Mouse (Mus musculus) left cerebral cortex, postnatal 10 days (tissue): ENCODE data around the gene Ccdc70. TPM values are rescaled to one million over a fixed set of nuclear protein-coding genes. Genes with fewer than 3 reads are reported as not detected.

Source experiments
- DNase-seq, 2 experiments: peaks; one replicate each; pipeline ENCODE4 v3.0.0; 2021 to 2022; ENCODE audit warnings: low spot score in 2 of 2, mixed read lengths in 1 of 2; ENCODE audit errors: extremely low spot score in 1 of 2
- intact Hi-C: fragments of 180-260 bp; cut with DNase I; formaldehyde crosslinking; loops from one replicate; pipeline ENCODE4 v1.15.1; 2025
- total RNA-seq, 2 experiments: library from RNA; stranded (reverse); gene quantifications; 2 replicates each; pipeline ENCODE4 v1.2.3; 2021

The Ccdc70 gene
- total RNA-seq, 2 experiments from 2014 or later: not detected

DNA sequence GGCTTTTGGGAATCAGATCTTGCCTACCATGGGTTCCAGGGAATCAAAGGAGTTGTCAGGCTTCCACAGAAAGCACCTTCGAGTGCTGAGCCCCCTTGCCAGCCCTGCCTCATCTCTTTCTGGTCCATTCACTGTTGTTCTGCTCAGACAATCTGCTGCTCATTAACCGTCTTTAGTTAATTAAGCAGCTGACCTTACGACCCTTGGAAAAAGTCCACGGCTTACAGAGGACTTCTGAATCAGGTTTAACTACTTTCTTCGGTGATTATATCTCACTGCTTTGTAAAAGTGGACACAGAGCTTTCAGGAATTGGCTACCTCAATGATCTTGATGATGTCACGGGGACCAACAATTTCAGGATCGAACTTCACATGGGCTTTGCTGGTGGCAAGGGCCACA, 48.2 kb downstream of the Ccdc70 start:
- no peak for DNase-seq
- intact Hi-C loops: no loop called here

DNA sequence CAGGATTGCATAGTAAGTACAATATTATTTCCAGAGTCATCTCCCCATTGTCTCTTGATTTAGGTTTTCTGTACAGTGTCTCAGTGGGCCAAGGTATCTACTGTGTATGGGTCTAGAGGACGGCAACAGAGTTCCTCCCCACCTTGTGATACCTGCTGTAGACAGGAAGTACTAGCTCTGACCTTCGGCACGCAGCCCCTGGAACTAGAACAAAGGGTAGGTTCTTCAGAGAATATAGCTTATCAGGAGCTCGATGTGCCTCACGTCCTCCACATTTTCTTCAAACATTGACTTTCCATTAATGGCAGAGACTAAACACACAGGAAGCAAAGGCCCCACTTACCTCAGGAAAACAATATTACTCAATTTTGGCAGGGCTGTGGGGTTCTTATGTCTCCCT, 49.9 kb downstream of the Ccdc70 start:
- intact Hi-C loops: no loop called here
- DNase-seq: no peak

DNA sequence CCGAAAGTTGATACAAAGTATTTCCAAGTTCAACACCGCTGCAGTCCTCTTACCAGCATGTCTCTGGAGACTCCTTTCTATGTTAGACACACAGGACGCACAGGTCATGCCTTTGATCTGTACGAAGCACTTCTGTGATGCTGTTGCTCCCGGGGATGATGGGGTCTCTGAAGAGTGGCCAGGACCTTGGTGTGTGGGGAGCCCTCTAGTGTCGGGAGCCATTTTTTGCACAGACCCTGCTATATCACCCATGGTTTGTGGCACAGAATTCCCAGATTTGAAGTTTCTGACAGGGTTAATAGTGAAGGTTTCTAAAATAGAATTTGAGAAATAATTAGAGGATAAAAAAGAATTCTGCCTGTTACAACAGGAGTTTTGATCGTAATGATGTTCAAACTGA, 52.7 kb downstream of the Ccdc70 start:
- intact Hi-C loops: no loop called here
- no peak for DNase-seq

Other genes with a start within 250 kb of the Ccdc70 start
- gene Defa24, start 235.3 kb upstream of the Ccdc70 start, total RNA-seq: not detected
- not detected for gene Defb50, start 146.2 kb upstream of the Ccdc70 start, total RNA-seq
- not detected for gene Defb2, start 129.8 kb upstream of the Ccdc70 start, total RNA-seq
- gene Defb10, start 110.9 kb upstream of the Ccdc70 start, total RNA-seq: not detected
- gene Defb9, start 84.4 kb upstream of the Ccdc70 start, total RNA-seq: not detected
- gene Defb11, start 63.4 kb upstream of the Ccdc70 start, total RNA-seq: not detected
- not detected for gene Defb15, start 37.1 kb upstream of the Ccdc70 start, total RNA-seq
- gene Defb35, start 31.4 kb upstream of the Ccdc70 start, total RNA-seq: not detected
- gene Defb13, start 23.0 kb upstream of the Ccdc70 start, total RNA-seq: not detected
- gene Fam90a1a, start 11.1 kb upstream of the Ccdc70 start, total RNA-seq: not detected
- 1 to 10 TPM; 2.6 to 3.1 TPM for gene Atp7b, start 90.5 kb downstream of the Ccdc70 start, total RNA-seq
- 10 to 100 TPM; 27.1 to 30.1 TPM for gene Alg11, start 90.9 kb downstream of the Ccdc70 start, total RNA-seq
- under 1 TPM in 1 of 2 experiments, not detected in 1; 0.66 TPM for gene Nek5, start 155.3 kb downstream of the Ccdc70 start, total RNA-seq
- gene Nek3, start 196.7 kb downstream of the Ccdc70 start, total RNA-seq: 1 to 10 TPM; 2.6 TPM
- gene Ckap2, start 216.0 kb downstream of the Ccdc70 start, total RNA-seq: 1 to 10 TPM; 2.2 to 2.4 TPM
- gene Vps36, start 223.0 kb downstream of the Ccdc70 start, total RNA-seq: 10 to 100 TPM; 41.1 to 41.5 TPM